Mouse (Mus musculus) limb, embryonic 14.5 days (tissue): Measurements from ENCODE around the gene Cd59a. TPM values are rescaled to one million over a fixed set of nuclear protein-coding genes. Genes with fewer than 3 reads are reported as not detected.

ENCODE experiments used
- ATAC-seq: fragments of 200-750 bp; cut with Nextera tagmentation; 2 replicates; pipeline ENCODE4 v1.8.0; 2017; ENCODE audit warnings: low read depth, moderate number of reproducible peaks, moderate TSS enrichment; ENCODE audit not compliant: low FRiP score
- DNase-seq: peaks from one replicate; pipeline ENCODE4 v3.0.0-alpha.2; 2015; ENCODE audit warnings: low spot score
- H3K27ac ChIP-seq: fragments of 300-500 bp; sonication (generic); replicated peaks from 2 replicates; pipeline ENCODE4 v1.5.1; 2014; ENCODE audit warnings: low read depth, mild to moderate bottlenecking, low read length, moderate library complexity, mixed read lengths
- H3K27me3 ChIP-seq: fragments of 300-500 bp; sonication (generic); 2 replicates; pipeline ENCODE4 v1.6.1; 2014; ENCODE audit warnings: low read length, mixed read lengths; ENCODE audit not compliant: control insufficient read depth, insufficient read depth
- H3K36me3 ChIP-seq: fragments of 300-500 bp; sonication (generic); 2 replicates; pipeline ENCODE4 v1.6.1; 2014; ENCODE audit warnings: mild to moderate bottlenecking, low read length, moderate library complexity, mixed read lengths; ENCODE audit not compliant: control insufficient read depth, insufficient read depth
- H3K4me1 ChIP-seq: fragments of 300-500 bp; sonication (generic); 2 replicates; pipeline ENCODE4 v1.6.1; 2014; ENCODE audit warnings: antibody characterized with exemption, low read length, mixed read lengths; ENCODE audit not compliant: control insufficient read depth, insufficient read depth
- H3K4me2 ChIP-seq: fragments of 300-500 bp; sonication (generic); replicated peaks from 2 replicates; pipeline ENCODE4 v1.6.1; 2014; ENCODE audit warnings: low read depth, mild to moderate bottlenecking, low read length, moderate library complexity; ENCODE audit not compliant: severe bottlenecking
- H3K4me3 ChIP-seq: fragments of 300-500 bp; sonication (generic); replicated peaks from 2 replicates; pipeline ENCODE4 v1.5.1; 2014; ENCODE audit warnings: low read length
- H3K9ac ChIP-seq: fragments of 300-500 bp; sonication (generic); 2 replicates; pipeline ENCODE4 v1.6.1; 2014; ENCODE audit warnings: mild to moderate bottlenecking, low read depth, low read length, moderate library complexity; ENCODE audit not compliant: severe bottlenecking
- H3K9me3 ChIP-seq: fragments of 300-500 bp; sonication (generic); 2 replicates; pipeline ENCODE4 v1.6.1; 2016; ENCODE audit warnings: low read length; ENCODE audit not compliant: control insufficient read depth
- POLR2A ChIP-seq: fragments of 200-500 bp; IDR thresholded peaks from 2 replicates; pipeline ENCODE4 v1.8.0; 2012; ENCODE audit warnings: inconsistent platforms, mild to moderate bottlenecking, moderate library complexity, borderline replicate concordance; ENCODE audit not compliant: insufficient read depth, insufficient read length; ENCODE audit errors: extremely low read depth
- WGBS: fragments of 180-500 bp; shearing (Covaris S2); extraction: QIAGEN DNeasy Blood & Tissue Kit; methylation state at CpG from one replicate; pipeline ENCODE4 v1.1.7; 2014; 5-methylcytosine and 5-hydroxymethylcytosine counted together
- polyA plus RNA-seq, 2 experiments: library from polyadenylated mRNA; depleted of rRNA in 1 of 2; stranded (reverse) in 1 of 2; unstranded in 1 of 2; fragments of >200 nt; fragmentation: Nextera tagmentation in 1 of 2; extraction: Ambion mirVana in 1 of 2; gene quantifications; 2 replicates each; pipeline versions ENCODE4 v1.2.1 to v1.2.3; 2012 to 2014

Gene Cd59a
- polyA plus RNA-seq, 2 experiments = 9.9 to 14.4 TPM

DNA sequence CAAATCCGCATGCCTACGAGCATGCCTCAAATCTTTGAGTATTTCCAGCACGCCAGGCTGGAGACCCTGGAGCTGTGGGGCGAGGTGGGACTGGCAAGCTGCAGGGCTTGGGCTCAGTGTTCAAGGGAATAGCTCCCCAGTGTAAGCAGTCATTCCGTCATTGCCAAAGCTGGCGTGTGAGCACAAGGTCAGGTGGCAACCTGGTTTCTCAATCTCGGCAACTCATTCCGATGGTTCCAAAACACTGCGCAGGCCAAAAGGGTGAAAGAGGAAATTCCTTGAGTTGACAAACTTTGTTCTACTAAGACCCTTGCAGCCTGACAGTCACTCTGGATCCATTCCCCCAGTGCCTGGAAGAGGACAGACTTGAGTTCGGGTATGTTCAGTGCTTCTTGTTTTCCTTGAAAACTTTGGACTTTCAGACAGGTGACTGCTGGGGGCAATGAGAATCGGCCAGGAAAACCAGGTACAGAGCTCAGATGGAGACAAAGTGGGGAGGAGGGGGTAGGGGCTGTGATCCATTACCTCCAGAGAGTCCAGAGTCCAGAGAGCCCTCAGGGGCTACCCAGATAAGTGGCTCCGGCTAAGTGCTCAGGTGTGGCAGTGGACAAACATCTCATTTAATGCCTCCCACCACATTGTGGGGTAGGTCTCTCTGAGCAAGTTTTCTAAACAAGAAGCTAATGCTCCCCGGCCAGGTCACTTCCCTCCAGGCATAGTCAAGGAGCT lies 33.4 kb downstream of the Cd59a start:
- Histone ChIP-seq H3K27me3 (peaks cover 8% of the 10 kb centered on the region; the same call in 1 of the 2 replicates), H3K9ac (no peak overlapping the region), H3K9me3 (no peaks in the 10 kb centered on the region), H3K4me3 (no peak overlapping the region), H3K36me3 (no peaks in the 10 kb centered on the region), H3K4me1 (no peaks in the 10 kb centered on the region), H3K4me2 (no peak overlapping the region), H3K27ac (no peak overlapping the region)
- DNase-seq = no peak
- no peak for ATAC-seq
- no peak for TF ChIP-seq POLR2A
- 84% methylated on average over 13 of the region's 13 CpGs for WGBS

DNA sequence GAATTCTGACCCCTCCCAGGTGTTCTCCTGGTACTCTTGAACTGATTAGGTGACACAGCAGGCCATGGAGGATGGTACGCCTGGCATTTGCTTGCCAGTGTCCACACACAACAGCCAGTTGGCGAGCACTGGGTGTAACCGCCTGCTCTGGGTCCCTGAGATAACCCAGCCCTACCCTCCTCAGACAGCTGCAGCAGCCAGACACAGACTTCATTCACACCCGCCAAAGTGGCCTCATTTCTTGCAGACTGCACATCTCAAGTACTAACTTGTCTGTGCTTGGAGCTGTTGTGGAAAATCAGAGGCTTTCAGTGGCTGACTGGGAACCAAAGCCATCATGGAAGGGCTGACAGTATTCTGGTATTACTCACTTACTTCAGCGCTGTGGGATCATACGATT lies 34.6 kb downstream of the Cd59a start:
- TF ChIP-seq POLR2A = no peak
- Histone ChIP-seq H3K36me3 (no peaks in the 10 kb centered on the region), H3K4me1 (no peaks in the 10 kb centered on the region), H3K9ac (no peak overlapping the region), H3K27ac (no peak overlapping the region), H3K9me3 (no peaks in the 10 kb centered on the region), H3K4me2 (no peak overlapping the region), H3K27me3 (no peaks in the 10 kb centered on the region), H3K4me3 (no peak overlapping the region)
- DNase-seq = no peak
- ATAC-seq = no peak
- 70% methylated on average over 6 of the region's 6 CpGs for WGBS

DNA sequence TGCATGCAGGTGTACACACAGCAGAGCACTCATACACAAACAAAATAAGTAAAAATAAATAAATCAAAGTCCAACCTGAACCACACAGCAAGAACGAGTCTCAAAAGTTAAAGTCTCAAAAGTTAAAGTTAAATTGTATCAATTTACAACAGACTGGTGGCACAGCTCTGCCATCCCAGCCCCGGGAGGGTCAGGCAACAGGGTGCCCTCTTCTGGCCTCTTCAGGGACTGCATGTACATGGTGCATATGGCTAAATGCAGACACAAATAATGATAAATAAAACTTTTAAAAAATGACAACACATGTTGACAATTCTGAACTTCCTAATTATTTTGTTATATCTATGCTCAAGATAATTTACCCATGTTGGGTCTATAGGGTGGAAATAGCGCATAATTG lies 35.4 kb downstream of the Cd59a start:
- H3K36me3 ChIP-seq = no peaks in the 10 kb centered on the region
- H3K4me2 ChIP-seq = no peak overlapping the region
- H3K4me1 ChIP-seq = no peaks in the 10 kb centered on the region
- H3K9ac ChIP-seq = no peak overlapping the region
- no peak overlapping the region for H3K27ac ChIP-seq
- no peak for TF ChIP-seq POLR2A
- WGBS = 58% methylated on average over 3 of the region's 3 CpGs
- no peak for DNase-seq
- H3K27me3 ChIP-seq = no peaks in the 10 kb centered on the region
- no peak overlapping the region for H3K4me3 ChIP-seq
- ATAC-seq = no peak
- H3K9me3 ChIP-seq = no peaks in the 10 kb centered on the region

DNA sequence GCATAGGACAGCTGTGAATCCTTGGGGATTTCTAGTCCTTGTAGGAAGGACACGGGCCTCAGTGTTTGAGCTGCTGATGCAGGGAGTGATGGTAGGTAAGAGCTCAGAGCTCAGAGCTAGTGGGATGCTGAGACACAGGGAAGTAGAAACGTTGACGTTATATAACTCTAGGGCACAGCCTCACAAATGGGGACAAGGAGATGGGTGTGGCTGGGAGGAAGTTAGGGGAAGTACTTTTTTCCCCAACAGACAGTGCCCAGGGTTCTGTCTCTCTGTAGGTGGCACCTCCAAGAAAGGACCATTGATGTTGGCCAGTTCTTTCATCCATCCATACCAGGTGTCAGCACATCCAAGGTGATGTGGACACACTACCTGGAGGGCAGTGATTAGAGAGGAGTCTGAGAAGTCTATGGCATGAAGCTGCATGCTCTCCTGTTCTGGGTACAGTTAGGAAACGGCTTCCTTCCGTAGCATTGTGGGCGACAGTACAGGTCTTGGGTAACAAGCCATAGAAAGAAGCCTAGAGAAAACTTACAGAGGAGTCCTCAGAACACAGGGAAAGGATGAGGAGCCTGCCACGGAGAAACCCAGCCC lies 36.8 kb downstream of the Cd59a start:
- TF ChIP-seq POLR2A = no peak
- H3K36me3 ChIP-seq = no peaks in the 10 kb centered on the region

DNA sequence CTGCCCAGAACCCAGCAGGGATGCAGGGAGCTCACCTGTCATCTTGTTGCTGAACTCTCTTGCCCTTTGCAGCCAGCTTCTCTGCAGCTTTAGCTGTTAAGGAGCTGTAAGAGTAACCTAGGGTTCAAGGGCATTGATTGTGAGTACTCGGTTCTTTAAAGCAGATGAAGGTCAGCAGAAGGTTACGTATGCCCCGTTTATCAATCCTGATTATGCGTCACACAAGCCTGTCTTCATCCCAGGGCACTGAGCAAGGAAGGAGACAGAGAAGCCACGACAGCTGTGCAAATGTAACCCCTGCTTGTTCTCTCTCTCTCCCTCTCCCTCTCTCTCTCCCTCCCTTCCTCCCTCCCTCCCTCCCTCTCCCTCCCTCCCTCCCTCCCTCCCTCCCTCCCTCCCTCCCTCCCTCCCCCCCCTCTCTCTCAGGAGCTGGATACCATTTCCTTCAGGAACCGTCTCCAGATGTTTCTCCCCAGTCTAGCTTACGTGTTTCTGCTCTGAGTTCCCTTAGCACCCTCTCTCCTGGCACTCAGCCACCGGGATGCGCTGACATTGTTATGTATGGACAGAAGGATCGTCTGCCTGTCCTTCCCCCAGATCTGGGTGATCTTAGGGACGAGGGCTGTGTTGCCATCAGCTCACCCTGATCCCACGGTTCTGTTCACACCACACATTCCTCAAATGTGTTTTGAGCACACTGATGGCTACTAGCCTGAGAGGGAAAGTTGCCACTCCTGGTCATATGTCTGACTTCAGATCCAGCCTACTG lies 37.6 kb downstream of the Cd59a start:
- no peak overlapping the region; the same call in 1 of the 2 replicates for H3K9ac ChIP-seq
- no peaks in the 10 kb centered on the region for H3K27me3 ChIP-seq
- H3K4me3 ChIP-seq = no peak overlapping the region
- no peak for ATAC-seq
- 29% methylated on average over 11 of the region's 12 CpGs for WGBS
- DNase-seq = no peak
- no peaks in the 10 kb centered on the region for H3K4me1 ChIP-seq
- no peak overlapping the region for H3K4me2 ChIP-seq
- no peak overlapping the region for H3K27ac ChIP-seq
- no peaks in the 10 kb centered on the region for H3K9me3 ChIP-seq
- no peak for TF ChIP-seq POLR2A
- no peaks in the 10 kb centered on the region for H3K36me3 ChIP-seq

More for the DNA sequence above, 36.8 kb downstream of the Cd59a start:
- H3K27ac ChIP-seq = no peak overlapping the region
- no peak overlapping the region for H3K4me3 ChIP-seq
- H3K4me2 ChIP-seq = no peak overlapping the region
- no peaks in the 10 kb centered on the region for H3K4me1 ChIP-seq
- no peak overlapping the region for H3K9ac ChIP-seq
- no peaks in the 10 kb centered on the region for H3K27me3 ChIP-seq
- no peak for DNase-seq
- WGBS = 72% methylated on average over 7 of the region's 7 CpGs
- ATAC-seq = no peak
- no peaks in the 10 kb centered on the region for H3K9me3 ChIP-seq
